In the genomic region with DNA sequence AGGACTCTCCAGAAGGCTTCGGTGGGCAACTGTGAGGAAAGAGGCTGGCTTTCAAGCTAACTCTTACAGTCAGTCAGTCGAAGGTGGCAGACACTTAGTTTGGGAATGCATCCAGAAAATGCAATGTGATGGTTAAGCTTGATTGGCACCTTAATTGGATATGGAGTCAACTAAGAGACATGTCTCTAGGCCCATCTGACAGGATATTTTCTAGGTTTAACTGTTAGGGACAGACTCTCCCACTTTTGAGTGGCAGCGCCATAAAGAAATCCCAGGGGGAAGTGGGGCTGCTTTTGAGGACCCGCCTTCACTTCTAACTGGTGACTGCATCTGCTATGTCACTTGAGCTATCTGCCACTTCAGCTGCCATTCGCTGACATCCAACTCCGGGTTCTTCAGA, we compare ENCODE assay signal across 19 mouse cellular contexts.
"Had no signal": no experiment of that assay in that cellular context is flagged by ENCODE, and none has a peak within 500 bp of the region (broad histone marks: within the 10 kb centered on the region; RNA-seq: fewer than 3 reads in every experiment).

No protein-coding gene starts in this region.

- H3K36me3 ChIP-seq: lung, embryonic 15.5 days; midbrain, embryonic 13.5 days; midbrain, embryonic 15.5 days; neural tube, embryonic 12.5 days had no signal

- H3K4me3 ChIP-seq: lung, embryonic 15.5 days; megakaryocyte, embryonic 14.5 days; midbrain, embryonic 13.5 days; midbrain, embryonic 15.5 days; neural tube, embryonic 12.5 days had no signal

- H3K27me3 ChIP-seq: lung, embryonic 15.5 days; megakaryocyte, embryonic 14.5 days; midbrain, embryonic 13.5 days; midbrain, embryonic 15.5 days; neural tube, embryonic 12.5 days had no signal

- DNase-seq: liver, postnatal 0 days; lung, adult 2 months; lung, postnatal 14 days; lung, postnatal 36 days; retina, postnatal 1 day; right cerebral cortex, adult 18-20 months; right cerebral cortex, postnatal 14 days; spleen, adult 18-20 months; thymus, adult 18-20 months; thymus, postnatal 14 days; thymus, postnatal 36 days had no signal

- ATAC-seq: liver, postnatal 0 days; lung, postnatal 0 days; midbrain, embryonic 13.5 days; midbrain, embryonic 15.5 days had no signal

- H3K27ac ChIP-seq: lung, embryonic 15.5 days; macrophage; midbrain, embryonic 13.5 days; midbrain, embryonic 15.5 days; neural tube, embryonic 12.5 days had no signal

- H3K4me2 ChIP-seq: lung, embryonic 15.5 days; midbrain, embryonic 11.5 days; midbrain, embryonic 13.5 days; midbrain, embryonic 15.5 days; neural tube, embryonic 12.5 days had no signal

- H3K9ac ChIP-seq: liver, postnatal 0 days; lung, embryonic 15.5 days; midbrain, embryonic 13.5 days; midbrain, embryonic 15.5 days; neural tube, embryonic 12.5 days had no signal

- H3K4me1 ChIP-seq: lung, embryonic 15.5 days; midbrain, embryonic 13.5 days; midbrain, embryonic 15.5 days; neural tube, embryonic 12.5 days had no signal

- H3K9me3 ChIP-seq: lung, embryonic 15.5 days; midbrain, embryonic 13.5 days; midbrain, embryonic 15.5 days; neural tube, embryonic 12.5 days had no signal
